Mouse (Mus musculus) megakaryocyte, embryonic 14.5 days (primary cell): ENCODE results near the gene Lims1.

ENCODE experiments used
- FLI1 ChIP-seq: IDR thresholded peaks from 2 replicates; pipeline ENCODE4 v1.6.1; 2012; ENCODE audit warnings: low read length, inconsistent platforms, mixed read lengths
- GATA1 ChIP-seq: IDR thresholded peaks from 3 replicates; pipeline ENCODE4 v1.6.1; 2012; ENCODE audit warnings: mixed read lengths, low read length, inconsistent platforms, borderline replicate concordance

GRCm38 (mm10) chr10:58381904-58382303 lies 58.6 kb downstream of the Lims1 start:
- TF ChIP-seq GATA1 (no peak), FLI1 (no peak)
